Mouse (Mus musculus) G1E (cell line): ENCODE results near the gene Insig2. TPM values are rescaled to one million over a fixed set of nuclear protein-coding genes. Genes with fewer than 3 reads are reported as not detected.

Source experiments
- ATAC-seq: 2 replicates; pipeline ENCODE4 v1.8.0; 2016; ENCODE audit warnings: mild to moderate bottlenecking; ENCODE audit not compliant: insufficient number of reproducible peaks, poor library complexity, low FRiP score, severe bottlenecking; ENCODE audit errors: extremely low read depth
- DNase-seq: peaks from one replicate; pipeline ENCODE4 v3.0.0; 2012; ENCODE audit warnings: low spot score
- H3K27me3 ChIP-seq: 2 replicates; pipeline ENCODE4 v1.6.1; 2012; ENCODE audit warnings: mild to moderate bottlenecking, low read length, inconsistent platforms; ENCODE audit not compliant: insufficient read depth
- H3K36me3 ChIP-seq: replicated peaks from 2 replicates; pipeline ENCODE3; 2012; ENCODE audit warnings: mild to moderate bottlenecking, inconsistent platforms
- H3K4me1 ChIP-seq: 2 replicates; pipeline ENCODE4 v1.6.1; 2012; ENCODE audit warnings: low read depth, low read length, inconsistent platforms, mixed read lengths; ENCODE audit not compliant: insufficient read depth
- H3K4me3 ChIP-seq: 2 replicates; pipeline ENCODE4 v1.5.1; 2012; ENCODE audit warnings: low read depth, mild to moderate bottlenecking, inconsistent platforms, low read length, moderate library complexity, mixed read lengths
- H3K9me3 ChIP-seq: replicated peaks from 2 replicates; pipeline ENCODE4 v1.6.1; 2012; ENCODE audit warnings: inconsistent platforms
- CTCF ChIP-seq: IDR thresholded peaks from 2 replicates; pipeline ENCODE4 v1.5.1; 2012; ENCODE audit warnings: low read depth, low read length, inconsistent platforms, mixed read lengths
- GATA1 ChIP-seq: IDR thresholded peaks from 2 replicates; pipeline ENCODE4 v1.6.1; 2012; ENCODE audit warnings: borderline replicate concordance, low read length, inconsistent platforms, mixed read lengths
- GATA2 ChIP-seq: IDR thresholded peaks from 2 replicates; pipeline ENCODE4 v1.6.1; 2012; ENCODE audit warnings: low read depth, low read length, inconsistent platforms, borderline replicate concordance
- POLR2AphosphoS5 ChIP-seq: IDR thresholded peaks from 2 replicates; pipeline ENCODE4 v1.6.1; 2012; ENCODE audit warnings: low read depth, low read length, inconsistent platforms; ENCODE audit not compliant: insufficient replicate concordance
- TAL1 ChIP-seq: conservative IDR thresholded peaks from 2 replicates; pipeline ENCODE4 v1.6.1; 2012; ENCODE audit warnings: low read depth, low read length, inconsistent platforms, mixed read lengths
- polyA plus RNA-seq: library from polyadenylated mRNA; stranded (reverse); fragments of >175 nt; gene quantifications from 2 replicates; pipeline ENCODE4 v1.2.3, GENCODE M21; 2012
- total RNA-seq, 2 experiments: library from RNA; stranded (forward) in 1 of 2; stranded (reverse) in 1 of 2; fragments of 200-1000 nt in 1 of 2; fragments of >200 nt in 1 of 2; fragmentation: Nextera tagmentation in 1 of 2; gene quantifications; 2 replicates each; pipeline ENCODE4 v1.2.3; 2014 to 2017

Gene Insig2
- total RNA-seq (2014; fragmentation: Nextera tagmentation) (39.3 and 54.9 TPM in 2 replicates), total RNA-seq (2017) (33.0 and 56.5 TPM in 2 replicates), polyA plus RNA-seq (4.2 and 7.2 TPM in 2 replicates)

- DNase-seq: no peak
Measured at GRCm38 (mm10) chr1:121332485-121332884, at the start of gene Insig2. Insig2 (minus strand) TSS chr1:121332589.

GRCm38 (mm10) chr1:121381562-121381961 is 49.2 kb upstream of the Insig2 start:
- Histone ChIP-seq H3K4me3 (no peak overlapping the region), H3K9me3 (no peaks in the 10 kb centered on the region), H3K27me3 (no peaks in the 10 kb centered on the region), H3K4me1 (no peaks in the 10 kb centered on the region), H3K36me3 (no peaks in the 10 kb centered on the region)
- DNase-seq (no peak), ATAC-seq (no peak)
- TF ChIP-seq TAL1 (no peak), CTCF (no peak), POLR2AphosphoS5 (no peak), GATA2 (no peak), GATA1 (no peak)

More at GRCm38 (mm10) chr1:121332485-121332884, at the start of gene Insig2:
- no peaks in the 10 kb centered on the region for H3K27me3 ChIP-seq
- no peak for TF ChIP-seq TAL1
- TF ChIP-seq GATA2: no peak
- TF ChIP-seq GATA1: no peak
- no peak for TF ChIP-seq POLR2AphosphoS5
- no peak for TF ChIP-seq CTCF
- H3K4me3 ChIP-seq: no peak within 1 kb of the TSS
- no peaks in the 10 kb centered on the region for H3K9me3 ChIP-seq
- peaks cover 25% of the 10 kb centered on the region for H3K36me3 ChIP-seq
- no peak for ATAC-seq
- peaks cover 6% of the 10 kb centered on the region for H3K4me1 ChIP-seq

- no peak for DNase-seq
Measured at GRCm38 (mm10) chr1:121380033-121380432, 47.6 kb upstream of the Insig2 start.

GRCm38 (mm10) chr1:121377901-121378300 is 45.5 kb upstream of the Insig2 start:
- Histone ChIP-seq H3K9me3 (no peaks in the 10 kb centered on the region), H3K27me3 (no peaks in the 10 kb centered on the region; the same call in 1 of the 2 replicates), H3K4me3 (no peak overlapping the region), H3K4me1 (no peaks in the 10 kb centered on the region), H3K36me3 (no peaks in the 10 kb centered on the region)
- no peak for ATAC-seq
- no peak for TF ChIP-seq GATA1
- TF ChIP-seq TAL1: no peak
- no peak for DNase-seq

More at GRCm38 (mm10) chr1:121380033-121380432, 47.6 kb upstream of the Insig2 start:
- Histone ChIP-seq H3K4me3 (no peak overlapping the region), H3K36me3 (no peaks in the 10 kb centered on the region), H3K4me1 (no peaks in the 10 kb centered on the region), H3K9me3 (no peaks in the 10 kb centered on the region), H3K27me3 (no peaks in the 10 kb centered on the region; the same call in 1 of the 2 replicates)
- ATAC-seq: no peak
- no peak for TF ChIP-seq CTCF
- no peak for TF ChIP-seq GATA2
- no peak for TF ChIP-seq POLR2AphosphoS5
- no peak for TF ChIP-seq GATA1
- no peak for TF ChIP-seq TAL1

- H3K27me3 ChIP-seq: no peaks in the 10 kb centered on the region; the same call in 1 of the 2 replicates
- H3K36me3 ChIP-seq: no peaks in the 10 kb centered on the region
- no peak for DNase-seq
- TF ChIP-seq TAL1 (no peak), GATA2 (no peak), POLR2AphosphoS5 (no peak), CTCF (no peak), GATA1 (no peak)
- H3K4me3 ChIP-seq: no peak overlapping the region
- no peak for ATAC-seq
- no peaks in the 10 kb centered on the region for H3K4me1 ChIP-seq
- H3K9me3 ChIP-seq: no peaks in the 10 kb centered on the region
Measured at GRCm38 (mm10) chr1:121377410-121377809, 45.0 kb upstream of the Insig2 start.

- Histone ChIP-seq H3K9me3 (no peaks in the 10 kb centered on the region), H3K4me1 (no peaks in the 10 kb centered on the region), H3K36me3 (no peaks in the 10 kb centered on the region), H3K4me3 (no peak overlapping the region), H3K27me3 (no peaks in the 10 kb centered on the region; the same call in 1 of the 2 replicates)
- DNase-seq (no peak), ATAC-seq (no peak)
- TF ChIP-seq CTCF (no peak), TAL1 (no peak)
Measured at GRCm38 (mm10) chr1:121373631-121374030, 41.2 kb upstream of the Insig2 start.
